Mouse (Mus musculus): ENCODE results near the gene Rnd1.

Rnd1 gene

DNA sequence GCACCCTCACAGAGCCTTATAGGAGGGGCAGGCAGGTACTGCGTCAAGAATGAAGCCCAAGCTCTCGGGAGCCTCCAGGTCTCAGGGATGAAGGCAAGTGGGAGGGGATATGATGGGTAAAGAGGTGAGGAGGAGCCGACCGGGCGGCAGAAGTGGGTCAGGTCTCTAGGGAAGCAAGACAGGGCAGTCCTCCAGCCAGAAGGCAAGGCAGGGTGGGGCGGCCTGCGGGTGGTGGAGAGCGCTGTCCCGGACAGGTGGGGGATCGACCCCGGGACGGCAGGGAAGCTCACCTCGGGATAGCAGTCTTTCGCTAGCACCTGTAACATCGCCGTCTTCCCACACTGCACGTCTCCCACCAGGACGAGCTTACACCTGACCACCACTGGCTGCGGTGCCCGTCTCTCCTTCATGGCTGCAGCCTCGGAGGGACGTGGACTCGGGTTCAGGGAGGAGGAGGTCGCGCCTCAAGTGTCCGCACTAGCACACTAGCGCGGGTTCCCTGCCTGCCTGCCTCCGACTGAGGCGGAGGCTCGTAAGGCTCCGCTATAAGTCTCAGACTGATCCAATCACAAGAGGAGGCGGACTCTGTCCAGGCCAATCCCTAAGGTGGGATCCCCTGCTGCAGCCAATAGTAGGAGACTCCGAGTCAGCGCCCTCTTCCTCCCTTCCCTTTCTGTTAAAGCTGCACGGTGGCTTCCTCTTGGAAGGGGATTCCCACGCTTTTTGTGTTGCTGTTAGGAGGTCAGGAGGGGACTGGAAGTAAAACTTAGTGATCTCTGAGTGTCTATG is at the start of gene Rnd1:
Gene Rnd1, minus strand, starts transcription at position 522 of the 789 bp plus-strand sequence.
- DNase-seq (ENCODE audit: extremely low spot score, low spot score) = peak; percentile 78

DNA sequence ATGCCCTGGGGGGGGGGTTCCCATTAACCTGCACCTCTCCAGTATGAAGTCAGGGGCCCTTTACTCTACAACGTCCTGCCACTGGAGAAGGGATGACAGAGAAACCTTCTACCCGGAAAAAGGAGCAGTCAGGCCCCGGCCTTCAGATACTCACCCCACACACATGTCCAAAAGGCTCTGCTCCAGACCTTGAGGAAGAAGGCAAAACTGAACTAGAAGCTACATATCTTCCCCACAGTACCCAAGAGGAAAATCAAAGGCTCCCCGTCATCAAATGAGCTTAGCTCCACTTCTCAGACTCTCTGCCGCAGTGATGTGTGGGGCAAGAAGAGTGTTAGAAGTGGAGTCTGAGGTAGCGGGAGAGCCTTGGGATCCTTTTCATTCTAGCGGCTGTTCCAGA is 49.5 kb upstream of the Rnd1 start:
- no peak for DNase-seq (ENCODE audit: extremely low spot score, low spot score)

DNA sequence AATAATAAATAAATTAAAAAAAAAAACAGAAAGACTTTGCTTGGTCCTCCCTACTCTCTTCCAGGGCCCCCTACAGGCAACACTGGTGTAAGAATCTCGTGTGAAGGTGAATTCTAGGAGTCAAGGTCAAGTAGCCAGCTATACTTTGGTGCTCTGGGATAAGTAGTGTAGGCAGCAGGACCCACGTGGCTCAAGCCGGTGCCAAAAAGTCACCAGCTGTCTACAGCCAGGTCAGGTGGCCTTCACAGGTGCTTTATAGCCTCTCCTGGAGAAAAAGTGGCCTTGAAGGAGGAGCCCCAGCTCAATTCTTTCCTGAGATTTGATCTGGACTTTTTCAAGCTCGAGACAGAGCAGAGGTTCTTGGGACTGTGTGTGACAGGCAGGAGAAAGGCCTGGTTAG is 48.8 kb upstream of the Rnd1 start:
- no peak for DNase-seq (ENCODE audit: extremely low spot score, low spot score)

DNA sequence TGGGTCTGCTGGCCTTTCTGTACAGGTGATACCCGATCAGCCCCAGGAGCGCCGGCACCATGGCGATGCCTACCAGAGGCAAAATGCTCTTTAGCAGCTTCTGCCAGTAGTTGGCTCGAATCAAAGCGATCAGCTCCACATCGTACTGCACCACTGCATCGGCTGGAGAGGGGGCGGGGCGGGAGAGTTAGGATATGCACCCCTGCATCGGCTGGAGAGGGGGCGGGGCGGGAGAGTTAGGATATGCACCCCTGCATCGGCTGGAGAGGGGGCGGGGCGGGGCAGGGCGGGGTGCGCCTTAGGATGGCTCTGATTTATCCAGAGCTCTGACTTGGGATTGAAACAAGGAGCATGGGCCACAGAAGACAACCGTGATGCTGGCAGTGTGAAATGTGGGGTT is 47.2 kb upstream of the Rnd1 start:
- DNase-seq (ENCODE audit: extremely low spot score, low spot score) = no peak

DNA sequence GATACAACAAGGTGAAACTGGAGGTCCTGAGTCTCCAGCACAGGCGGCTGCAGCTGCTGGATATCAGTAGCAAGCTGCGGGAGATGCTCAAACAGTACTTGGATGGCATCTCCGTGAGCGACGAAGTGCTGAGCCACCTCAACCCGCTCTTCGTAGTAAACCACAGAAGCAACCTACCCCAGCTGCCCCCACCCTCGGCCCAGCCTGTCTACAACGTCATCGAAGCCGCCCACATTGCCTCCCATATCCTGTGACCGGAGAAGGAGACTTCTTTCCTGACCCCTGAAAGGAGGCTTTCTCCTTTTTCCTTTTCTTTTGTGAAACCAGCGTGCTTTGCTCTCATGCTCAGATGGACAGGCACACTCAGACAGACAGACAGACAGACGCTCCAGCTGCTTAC is 45.6 kb upstream of the Rnd1 start:
- no peak for DNase-seq (ENCODE audit: extremely low spot score, low spot score)

DNA sequence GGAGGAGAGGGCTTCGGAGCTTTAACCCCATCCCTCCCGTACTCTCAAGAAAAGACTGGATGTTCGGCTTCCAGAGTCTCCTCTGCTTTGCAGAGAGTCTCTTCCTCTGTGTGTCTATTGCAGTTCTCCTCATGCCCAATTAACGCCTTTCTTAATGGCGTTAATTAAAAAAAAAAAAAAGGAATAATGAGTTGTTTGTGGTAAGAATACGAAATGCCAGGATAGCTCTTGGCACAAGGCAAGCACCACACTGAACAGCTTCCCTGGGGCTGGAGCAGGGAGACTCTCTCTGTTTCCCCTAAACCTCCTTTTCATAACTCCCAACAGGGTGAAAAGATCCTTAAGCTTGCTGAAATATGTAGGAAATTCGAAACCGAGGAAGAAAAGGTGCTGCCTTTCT is 44.9 kb upstream of the Rnd1 start:
- DNase-seq (ENCODE audit: extremely low spot score, low spot score) = no peak

DNA sequence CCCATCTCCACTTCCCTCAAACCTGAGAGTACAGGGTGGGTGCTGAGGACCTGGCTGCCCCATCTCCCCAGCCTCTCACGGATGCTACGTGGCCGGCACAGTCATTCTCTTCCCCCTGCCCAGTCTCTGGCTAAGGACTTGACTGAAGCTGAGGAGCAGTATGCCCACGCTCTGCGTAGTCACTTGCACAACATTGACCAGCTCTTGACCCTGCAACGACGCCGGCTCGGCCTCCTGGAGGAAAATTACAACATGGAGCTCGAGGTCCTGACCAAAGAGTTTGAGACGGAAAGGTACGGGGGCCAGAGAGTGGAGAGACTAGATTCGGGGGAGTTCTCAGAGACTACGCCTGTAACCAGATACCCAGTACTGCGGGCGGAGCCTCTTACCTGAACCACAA is 40.0 kb upstream of the Rnd1 start:
- DNase-seq (ENCODE audit: extremely low spot score, low spot score) = no peak

DNA sequence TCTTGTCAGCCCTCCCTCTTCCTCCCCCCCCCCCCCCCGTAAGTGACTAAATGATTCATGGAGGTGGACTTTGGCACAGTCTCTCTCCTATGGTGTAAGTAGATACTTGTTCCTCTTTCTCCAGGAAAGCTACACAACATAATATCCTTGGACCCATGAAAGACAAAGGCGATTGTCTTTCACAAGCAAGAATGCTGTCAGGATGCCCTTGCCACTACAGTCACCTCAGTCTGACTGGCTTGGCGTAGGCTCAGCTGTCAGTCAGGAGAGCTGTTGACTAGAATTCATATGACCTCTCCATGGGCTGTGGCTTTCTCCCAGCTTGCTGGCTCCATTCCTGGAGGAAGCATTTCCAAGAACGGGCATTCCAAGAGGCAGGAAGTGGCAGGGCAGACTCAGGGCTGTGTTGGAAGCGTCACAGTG is 37.0 kb upstream of the Rnd1 start:
- DNase-seq (ENCODE audit: extremely low spot score, low spot score) = no peak

DNA sequence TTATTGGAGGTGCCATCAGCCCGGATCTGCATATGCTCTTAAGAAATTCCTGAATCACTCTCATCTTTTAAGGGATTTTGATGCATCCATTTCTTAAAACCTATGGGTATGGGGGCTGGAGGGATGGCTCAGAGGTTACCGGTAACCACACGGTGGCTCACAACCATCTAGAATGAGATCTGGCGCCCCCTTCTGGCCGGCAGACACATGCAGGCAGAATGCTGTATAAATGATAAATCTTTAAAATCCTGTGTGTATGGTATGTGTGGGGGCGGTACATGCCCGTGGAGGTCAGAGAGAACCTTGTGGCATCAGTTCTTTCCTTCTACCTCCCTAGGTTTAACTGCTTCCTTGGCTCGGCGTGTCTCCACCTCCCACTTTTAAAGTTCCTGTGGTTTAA is 33.2 kb upstream of the Rnd1 start:
- DNase-seq (ENCODE audit: extremely low spot score, low spot score) = peak; percentile 76

DNA sequence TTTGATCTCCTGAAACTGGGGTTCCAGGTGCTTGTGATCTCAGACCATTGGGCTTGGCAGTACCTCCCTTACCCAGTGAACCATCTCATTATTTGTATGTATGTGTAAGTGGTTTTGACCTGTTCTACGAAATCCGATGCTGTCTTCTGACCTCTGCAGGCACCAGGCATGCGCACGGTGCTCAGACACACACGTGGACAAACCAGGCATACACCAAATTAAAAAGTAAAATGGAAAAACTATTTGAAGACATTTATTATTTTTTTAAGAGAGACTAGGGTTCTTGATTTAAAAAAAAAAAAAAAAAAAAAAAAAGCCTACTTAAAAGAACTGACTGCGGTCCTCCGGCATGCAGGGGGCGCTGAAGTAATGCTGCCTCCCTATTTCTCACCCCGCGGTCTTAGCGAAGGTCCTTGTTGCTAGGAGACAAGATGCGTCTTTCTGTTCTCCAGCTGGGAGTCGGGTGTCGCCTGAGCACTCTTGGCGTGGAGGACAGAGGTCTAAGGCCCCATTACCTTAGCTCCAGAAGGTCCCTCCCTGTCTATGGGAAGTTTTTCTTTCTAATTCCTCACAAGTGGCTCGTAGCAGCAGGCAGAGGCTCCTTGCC is 30.6 kb upstream of the Rnd1 start, which contains the start of gene Ccdc65:
Gene Ccdc65, plus strand, starts transcription at position 442 of the 607 bp plus-strand sequence.
- DNase-seq (ENCODE audit: extremely low spot score, low spot score) = peak; percentile 67

DNA sequence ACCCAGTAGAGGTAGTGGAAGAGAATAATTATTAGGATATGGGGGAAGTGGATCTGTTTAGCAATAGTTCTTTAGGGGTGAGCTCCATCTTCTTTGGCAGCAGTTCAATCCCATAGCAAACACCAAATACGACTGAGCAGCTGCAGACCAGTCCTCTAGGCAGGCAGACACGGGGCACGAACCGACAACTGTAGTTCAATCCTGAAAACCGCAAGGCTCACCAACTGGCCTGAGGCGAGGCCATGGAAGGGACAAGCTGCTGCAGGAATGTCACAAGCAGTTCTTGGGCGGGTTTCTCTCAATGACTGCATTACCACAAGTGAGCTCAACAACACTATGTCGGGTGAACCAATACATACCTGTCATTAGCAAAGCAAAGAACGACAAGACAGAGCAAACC is 27.1 kb upstream of the Rnd1 start:
- no peak for DNase-seq (ENCODE audit: extremely low spot score, low spot score)

DNA sequence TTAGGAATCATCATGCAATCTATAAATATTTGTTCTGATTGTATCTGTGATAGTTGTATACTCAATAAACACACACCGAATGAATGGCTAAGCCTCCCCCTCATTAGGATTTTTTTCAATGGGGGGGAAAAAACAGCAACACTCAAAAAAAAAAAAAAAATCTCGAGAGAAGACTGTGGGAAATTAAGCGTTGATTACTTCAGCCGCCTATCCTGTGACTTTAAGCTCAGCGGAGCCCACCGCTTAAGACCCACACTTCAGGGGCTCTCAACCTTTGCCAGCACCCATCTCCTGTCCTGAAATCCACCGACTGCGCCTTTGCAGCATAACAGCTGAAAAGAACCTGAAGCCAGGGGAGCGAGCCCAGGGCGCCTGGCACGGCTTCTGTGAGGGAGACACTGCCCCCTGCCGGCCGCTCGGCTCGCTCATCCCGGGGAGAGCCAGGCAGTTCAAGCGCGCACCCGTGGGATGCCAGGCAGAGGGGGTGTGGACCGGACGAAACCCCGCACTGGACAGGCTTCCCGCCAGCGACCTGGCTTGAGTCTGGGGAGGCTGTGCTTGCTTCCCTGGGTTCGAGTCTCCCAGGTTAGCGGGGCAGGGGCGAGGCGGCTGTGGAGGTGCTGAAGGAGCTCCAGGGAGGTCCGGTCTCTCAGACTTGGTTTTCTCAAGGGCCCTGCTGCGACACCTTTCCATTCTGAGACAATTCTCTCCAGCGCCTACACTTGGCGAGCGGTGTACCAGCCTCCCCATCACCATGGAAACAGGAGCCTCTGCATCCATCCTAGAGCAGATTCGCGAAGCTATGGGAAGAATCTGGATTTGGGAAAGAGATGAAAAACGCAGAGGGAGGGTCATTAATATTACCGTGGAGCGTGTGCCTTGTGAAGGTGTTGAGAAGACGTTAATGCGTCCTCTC is 22.2 kb upstream of the Rnd1 start:
- peak; percentile 94 for DNase-seq (ENCODE audit: extremely low spot score, low spot score)

DNA sequence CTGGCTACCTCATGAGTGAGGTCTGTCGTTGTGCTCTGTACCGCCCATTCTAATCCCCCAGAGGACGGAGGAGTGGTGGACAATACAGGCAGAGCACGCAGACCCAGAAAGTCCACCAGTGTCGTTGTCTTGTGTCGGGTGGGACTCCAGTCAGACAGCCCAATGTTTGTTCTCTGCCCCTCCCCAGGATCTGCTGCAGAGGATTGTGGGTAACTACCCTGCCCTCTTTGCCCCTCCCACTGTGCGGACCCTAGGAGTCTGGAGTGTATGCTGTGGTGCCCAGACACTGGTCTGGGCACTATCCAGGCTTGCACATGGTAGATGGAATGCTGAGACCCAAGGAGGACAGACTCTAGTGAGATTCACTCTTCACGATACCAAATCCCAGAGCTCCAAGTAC is 19.0 kb upstream of the Rnd1 start:
- no peak for DNase-seq (ENCODE audit: extremely low spot score, low spot score)

DNA sequence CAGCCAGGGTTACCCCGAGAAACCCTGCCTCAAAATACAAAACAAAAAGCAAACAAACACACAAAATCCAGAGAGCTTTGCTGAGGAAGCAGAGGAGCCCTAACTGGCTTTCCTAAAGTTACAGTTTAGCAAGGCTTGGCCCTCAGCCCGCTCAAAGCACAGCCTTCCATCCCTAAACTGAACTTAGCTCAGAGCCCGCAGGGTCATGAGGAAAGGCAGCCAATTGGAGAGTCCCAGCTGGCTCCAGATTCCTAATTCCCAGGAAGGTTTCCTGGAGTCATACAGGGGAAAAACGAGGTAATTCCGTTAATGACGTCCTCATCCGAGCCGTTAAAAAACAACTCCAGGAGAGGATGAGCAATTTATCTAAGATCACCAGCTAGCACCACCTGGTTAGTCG is 18.5 kb upstream of the Rnd1 start:
- no peak for DNase-seq (ENCODE audit: extremely low spot score, low spot score)

DNA sequence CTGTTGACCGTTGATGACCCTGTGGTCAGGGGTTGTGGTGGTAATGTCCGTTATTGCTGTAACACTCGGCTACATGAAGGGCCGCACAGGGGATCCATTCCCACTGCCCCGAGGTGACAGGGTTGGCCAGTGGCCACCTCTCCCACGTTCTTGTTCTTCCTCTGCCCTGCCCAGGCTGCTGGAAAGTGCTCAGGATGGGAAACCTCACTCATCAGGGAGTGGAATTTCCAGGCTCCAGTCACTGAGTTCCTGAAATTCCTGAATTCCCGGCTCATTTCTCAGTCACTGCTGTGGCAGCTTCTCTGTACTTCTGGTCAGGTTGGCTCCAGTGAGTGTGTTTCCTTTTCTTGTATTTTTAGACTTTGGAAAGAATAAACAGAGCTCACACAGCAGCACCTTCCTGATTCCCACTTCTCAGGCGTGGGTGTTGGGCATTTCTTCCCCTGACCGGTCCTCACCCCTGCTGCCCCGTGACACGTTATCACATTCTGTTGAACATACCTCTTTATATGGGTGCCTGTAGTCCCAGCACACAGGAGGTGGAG is 15.0 kb upstream of the Rnd1 start:
- no peak for DNase-seq (ENCODE audit: extremely low spot score, low spot score)

DNA sequence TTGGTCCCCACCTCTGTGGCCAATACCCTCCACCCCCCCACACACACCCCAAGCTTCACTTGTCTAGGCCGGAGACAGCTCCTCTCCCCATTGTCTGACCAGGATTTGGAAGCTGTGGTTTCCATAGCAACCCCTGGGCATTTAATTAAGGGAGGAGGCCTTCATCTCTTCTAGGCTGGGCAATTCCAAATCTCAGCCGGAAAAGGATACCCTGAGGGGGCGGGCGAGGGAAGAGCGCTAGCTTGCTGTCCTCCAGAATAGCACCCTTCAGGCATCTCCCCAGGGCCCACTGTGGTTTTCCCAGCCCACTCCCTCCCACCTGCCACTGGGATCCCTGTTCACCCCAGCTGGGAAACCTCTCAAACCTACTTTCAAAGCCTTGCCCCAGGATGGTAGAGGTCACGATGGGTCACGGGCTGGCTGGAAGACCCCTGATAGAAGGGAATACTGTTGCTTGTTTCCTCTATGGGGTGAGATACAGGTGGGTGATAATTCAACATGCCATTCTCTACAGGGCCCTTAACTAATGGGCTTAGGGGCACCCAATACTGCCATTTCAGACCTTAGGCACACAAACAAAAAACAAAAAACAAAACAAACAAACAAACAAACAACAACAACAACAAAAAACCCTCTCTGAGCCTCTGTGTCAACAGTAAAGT is 14.4 kb upstream of the Rnd1 start:
- DNase-seq (ENCODE audit: extremely low spot score, low spot score) = peak; percentile 48

DNA sequence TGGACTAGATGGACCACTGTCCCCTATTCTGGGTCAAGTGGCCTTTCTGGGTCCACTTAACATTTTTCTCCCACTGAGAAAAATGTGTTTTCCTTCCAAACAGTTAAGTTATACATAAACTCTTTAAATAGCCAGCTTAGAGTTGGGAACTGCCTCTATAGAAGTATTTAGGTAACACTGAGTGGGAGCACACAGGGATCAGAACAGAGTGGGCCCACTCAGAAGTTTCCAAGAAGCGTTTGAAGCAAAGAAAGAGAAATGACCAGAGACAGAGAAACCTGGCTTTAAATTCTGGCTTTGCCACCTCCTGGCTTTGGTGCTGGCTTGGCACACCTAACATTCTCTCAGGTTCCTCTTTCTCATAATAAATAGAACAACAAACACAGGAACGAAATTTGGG is 12.4 kb upstream of the Rnd1 start:
- no peak for DNase-seq (ENCODE audit: extremely low spot score, low spot score)

DNA sequence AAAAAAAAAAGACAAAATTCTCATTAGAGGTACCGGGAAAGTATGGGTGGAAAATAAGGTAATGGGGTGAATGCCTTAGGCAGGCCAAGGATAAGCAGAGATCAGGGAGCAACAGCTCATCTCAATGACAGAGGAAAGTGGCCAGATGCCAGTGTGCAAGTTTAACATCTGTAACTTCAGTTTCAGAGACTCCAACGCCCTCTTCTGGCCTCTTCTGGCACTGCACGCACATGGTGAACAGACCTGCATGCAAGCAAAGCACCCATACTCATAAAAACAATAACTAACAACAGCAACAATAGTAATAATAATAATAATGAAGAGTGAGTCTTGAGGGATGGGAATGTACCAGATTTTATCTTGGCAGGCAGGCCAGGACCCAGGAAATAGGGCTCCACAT is 8.7 kb upstream of the Rnd1 start:
- DNase-seq (ENCODE audit: extremely low spot score, low spot score) = no peak

DNA sequence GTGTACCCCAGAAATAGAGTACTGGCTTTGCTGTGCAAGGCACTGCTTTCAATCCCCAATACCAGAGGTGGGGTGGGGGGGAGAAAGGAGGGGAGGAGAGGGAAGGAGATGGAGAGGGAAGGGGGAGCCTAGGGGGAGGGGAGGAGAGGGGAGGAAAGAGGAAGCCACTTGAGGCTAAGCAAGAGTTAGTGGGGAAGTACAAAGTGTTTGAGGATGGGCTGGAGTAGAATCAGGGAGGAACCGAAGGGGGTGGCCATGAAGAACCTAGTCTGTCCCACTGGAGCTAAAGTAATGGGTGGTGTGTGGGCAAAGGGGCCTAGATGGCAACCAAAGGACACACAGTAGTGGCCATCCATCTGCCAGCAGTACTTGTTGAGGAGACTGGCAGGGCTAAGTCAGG is 6.5 kb upstream of the Rnd1 start:
- DNase-seq (ENCODE audit: extremely low spot score, low spot score) = no peak

DNA sequence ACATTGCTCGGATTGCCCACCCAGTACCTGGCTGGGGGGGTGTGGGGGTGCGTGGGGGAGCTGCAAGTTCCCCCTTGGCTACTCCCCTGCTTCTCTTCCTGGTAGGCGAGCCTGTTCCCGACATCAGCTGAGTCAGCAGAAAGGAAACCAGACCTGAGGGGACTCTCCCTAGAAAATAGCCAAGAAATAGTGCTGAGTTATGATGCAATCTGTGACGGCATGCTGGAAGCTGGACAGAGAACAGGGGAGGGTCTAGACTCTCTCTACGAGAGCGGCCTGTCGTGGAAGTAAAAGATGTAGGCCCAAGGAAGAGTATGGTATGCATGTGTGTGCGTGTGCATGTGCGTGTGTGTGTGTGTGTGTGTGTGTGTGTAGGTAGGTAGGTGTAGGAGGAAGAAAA is 5.9 kb upstream of the Rnd1 start:
- DNase-seq (ENCODE audit: extremely low spot score, low spot score) = no peak

DNA sequence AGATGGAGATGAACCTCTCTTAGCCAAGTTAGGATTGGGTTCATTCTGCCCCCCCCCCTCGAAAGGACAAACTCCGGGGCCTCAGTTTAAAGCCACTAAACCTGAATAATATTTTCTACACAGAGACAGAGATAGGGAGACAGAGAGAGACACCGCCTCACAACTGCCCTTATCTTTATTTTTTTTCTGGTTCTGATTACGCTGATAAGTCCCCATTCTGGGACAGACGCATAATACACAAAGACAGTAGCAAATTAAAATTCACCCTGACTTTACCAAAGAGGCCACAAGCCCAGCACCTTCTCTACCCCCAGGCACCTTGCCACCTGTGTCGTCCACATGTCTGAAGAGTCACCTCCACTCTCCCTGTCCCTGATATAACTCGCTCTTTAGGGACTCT is 4.4 kb upstream of the Rnd1 start:
- DNase-seq (ENCODE audit: extremely low spot score, low spot score) = no peak
